Mouse (Mus musculus): Measurements from ENCODE around the gene Ebf3. TPM values are rescaled to one million over a fixed set of nuclear protein-coding genes. Genes with fewer than 3 reads are reported as not detected.

Ebf3 gene
- polyA plus RNA-seq, 1 experiment: not detected

GRCm38 (mm10) chr7:137318924-137319885 lies 5.0 kb upstream of the Ebf3 start:
- TF ChIP-seq GATA1 (IDR thresholded peaks at IDR 0.05; ENCODE audit: low read length) (no peak), TAL1 (IDR thresholded peaks at IDR 0.05; ENCODE audit: low read length) (no peak)
- no peaks in the 10 kb centered on the region for H3K36me3 ChIP-seq (ENCODE audit: control insufficient read depth)
- H3K27me3 ChIP-seq (ENCODE audit: control insufficient read depth): peaks cover 100% of the 10 kb centered on the region
- H3K4me1 ChIP-seq (ENCODE audit: control insufficient read depth): no peaks in the 10 kb centered on the region
- H3K9me3 ChIP-seq (ENCODE audit: control insufficient read depth, low read length): peaks cover 4% of the 10 kb centered on the region; the same call in 1 of the 2 replicates
- H3K4me3 ChIP-seq (replicated peaks): no peak overlapping the region

GRCm38 (mm10) chr7:137318383-137318775 lies 4.1 kb upstream of the Ebf3 start:
- no peaks in the 10 kb centered on the region for H3K4me1 ChIP-seq (ENCODE audit: control insufficient read depth)
- no peak overlapping the region for H3K4me3 ChIP-seq (replicated peaks)
- H3K36me3 ChIP-seq (ENCODE audit: control insufficient read depth): no peaks in the 10 kb centered on the region
- H3K27me3 ChIP-seq (ENCODE audit: control insufficient read depth): peaks cover 100% of the 10 kb centered on the region
- peaks cover 4% of the 10 kb centered on the region; the same call in 1 of the 2 replicates for H3K9me3 ChIP-seq (ENCODE audit: control insufficient read depth, low read length)
- TF ChIP-seq TAL1 (IDR thresholded peaks at IDR 0.05; ENCODE audit: low read length) (no peak), GATA1 (IDR thresholded peaks at IDR 0.05; ENCODE audit: low read length) (no peak)

- Histone ChIP-seq H3K4me3 (replicated peaks) (no peak overlapping the region), H3K36me3 (ENCODE audit: control insufficient read depth) (no peaks in the 10 kb centered on the region), H3K4me1 (ENCODE audit: control insufficient read depth) (no peaks in the 10 kb centered on the region), H3K27me3 (ENCODE audit: control insufficient read depth) (peaks cover 100% of the 10 kb centered on the region), H3K9me3 (ENCODE audit: control insufficient read depth, low read length) (peaks cover 4% of the 10 kb centered on the region; the same call in 1 of the 2 replicates)
- TF ChIP-seq TAL1 (IDR thresholded peaks at IDR 0.05; ENCODE audit: low read length) (no peak), GATA1 (IDR thresholded peaks at IDR 0.05; ENCODE audit: low read length) (no peak)
These were observed 3.6 kb upstream of the Ebf3 start for GRCm38 (mm10) chr7:137317659-137318382.

GRCm38 (mm10) chr7:137316926-137317658 lies 2.8 kb upstream of the Ebf3 start:
- H3K9me3 ChIP-seq (ENCODE audit: control insufficient read depth, low read length): peaks cover 4% of the 10 kb centered on the region; the same call in 1 of the 2 replicates
- no peaks in the 10 kb centered on the region for H3K4me1 ChIP-seq (ENCODE audit: control insufficient read depth)
- H3K4me3 ChIP-seq (replicated peaks): no peak overlapping the region
- TF ChIP-seq TAL1 (IDR thresholded peaks at IDR 0.05; ENCODE audit: low read length) (no peak), GATA1 (IDR thresholded peaks at IDR 0.05; ENCODE audit: low read length) (no peak)
- H3K36me3 ChIP-seq (ENCODE audit: control insufficient read depth): no peaks in the 10 kb centered on the region
- H3K27me3 ChIP-seq (ENCODE audit: control insufficient read depth): peaks cover 100% of the 10 kb centered on the region

- no peak for TF ChIP-seq TAL1 (IDR thresholded peaks at IDR 0.05; ENCODE audit: low read length)
- no peak for TF ChIP-seq GATA1 (IDR thresholded peaks at IDR 0.05; ENCODE audit: low read length)
- peaks cover 100% of the 10 kb centered on the region for H3K27me3 ChIP-seq (ENCODE audit: control insufficient read depth)
- H3K4me3 ChIP-seq (replicated peaks): no peak overlapping the region
- H3K36me3 ChIP-seq (ENCODE audit: control insufficient read depth): no peaks in the 10 kb centered on the region
- H3K9me3 ChIP-seq (ENCODE audit: control insufficient read depth, low read length): peaks cover 4% of the 10 kb centered on the region; the same call in 1 of the 2 replicates
- H3K4me1 ChIP-seq (ENCODE audit: control insufficient read depth): no peaks in the 10 kb centered on the region
These were observed 2.1 kb upstream of the Ebf3 start for GRCm38 (mm10) chr7:137316181-137316925.

- Histone ChIP-seq H3K4me3 (replicated peaks) (no peak overlapping the region), H3K27me3 (ENCODE audit: control insufficient read depth) (peaks cover 100% of the 10 kb centered on the region), H3K9me3 (ENCODE audit: control insufficient read depth, low read length) (peaks cover 4% of the 10 kb centered on the region; the same call in 1 of the 2 replicates), H3K36me3 (ENCODE audit: control insufficient read depth) (no peaks in the 10 kb centered on the region), H3K4me1 (ENCODE audit: control insufficient read depth) (no peaks in the 10 kb centered on the region)
- no peak for TF ChIP-seq GATA1 (IDR thresholded peaks at IDR 0.05; ENCODE audit: low read length)
- no peak for TF ChIP-seq TAL1 (IDR thresholded peaks at IDR 0.05; ENCODE audit: low read length)
These were observed 1.3 kb upstream of the Ebf3 start for GRCm38 (mm10) chr7:137315544-137315940.

GRCm38 (mm10) chr7:137314710-137315543 lies 682 bp upstream of the Ebf3 start:
- H3K4me3 ChIP-seq (replicated peaks): no peak overlapping the region
- H3K36me3 ChIP-seq (ENCODE audit: control insufficient read depth): no peaks in the 10 kb centered on the region
- TF ChIP-seq GATA1 (IDR thresholded peaks at IDR 0.05; ENCODE audit: low read length): no peak
- no peak for TF ChIP-seq TAL1 (IDR thresholded peaks at IDR 0.05; ENCODE audit: low read length)
- H3K4me1 ChIP-seq (ENCODE audit: control insufficient read depth): no peaks in the 10 kb centered on the region
- peaks cover 100% of the 10 kb centered on the region for H3K27me3 ChIP-seq (ENCODE audit: control insufficient read depth)
- H3K9me3 ChIP-seq (ENCODE audit: control insufficient read depth, low read length): peaks cover 4% of the 10 kb centered on the region; the same call in 1 of the 2 replicates

All from erythroblast, embryonic 14.5 days (primary cell).